Mouse (Mus musculus) granulocyte monocyte progenitor cell, adult 5-6 weeks (primary cell): Measurements from ENCODE around the gene Kcnip4. TPM values are rescaled to one million over a fixed set of nuclear protein-coding genes. Genes with fewer than 3 reads are reported as not detected.

ENCODE experiments used
- ATAC-seq: replicated peaks from 2 replicates; pipeline ENCODE4 v1.8.0; 2016; ENCODE audit warnings: mild to moderate bottlenecking, moderate TSS enrichment, inconsistent platforms; ENCODE audit not compliant: poor library complexity, severe bottlenecking
- total RNA-seq, 2 experiments: library from RNA; stranded (forward) in 1 of 2; stranded (reverse) in 1 of 2; fragments of 200-712, 200-1000 nt in 1 of 2; fragments of >200 nt in 1 of 2; fragmentation: Nextera tagmentation in 1 of 2; gene quantifications; 2 replicates each; pipeline ENCODE4 v1.2.3; 2014 to 2017

Gene Kcnip4
- total RNA-seq, 2 experiments from 2014 or later, result not detected

DNA sequence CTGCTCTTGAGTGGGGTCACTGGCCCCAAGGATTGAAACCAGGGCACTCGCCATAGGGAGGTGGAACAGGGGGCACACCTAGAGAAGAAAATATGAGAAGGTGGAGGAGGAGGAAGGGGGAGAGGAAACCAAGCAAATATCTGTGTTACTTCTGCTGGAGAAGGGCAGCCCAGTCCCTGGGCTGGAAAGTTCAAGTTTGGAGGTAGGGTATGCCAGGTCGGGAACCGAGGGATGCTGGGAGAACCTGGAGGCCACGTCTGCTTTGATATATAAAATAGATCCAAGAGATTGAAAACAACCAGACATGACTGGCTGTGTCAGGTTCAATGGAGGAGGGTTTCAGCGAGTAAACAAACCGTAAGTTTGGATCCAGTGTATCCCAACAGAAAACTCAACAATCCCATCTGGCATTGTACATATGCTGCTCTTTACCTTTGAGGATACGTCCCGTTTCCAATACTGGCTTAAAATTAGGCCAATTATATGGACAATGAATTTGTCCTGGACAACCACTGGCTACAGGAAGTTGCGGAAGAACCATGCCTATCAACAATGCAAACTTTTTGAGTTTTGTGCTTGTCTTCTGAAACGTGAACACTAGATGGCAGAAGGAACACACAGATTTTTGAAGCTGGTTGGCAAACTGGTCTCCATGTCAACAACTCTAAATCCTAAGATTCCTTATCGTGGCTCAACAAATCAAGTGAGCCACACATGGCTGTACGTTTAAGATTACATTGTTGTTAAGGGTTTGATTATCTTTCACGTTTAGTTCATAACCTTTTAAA is 155.9 kb downstream of the Kcnip4 start:
- ATAC-seq, result peak; percentile 42

DNA sequence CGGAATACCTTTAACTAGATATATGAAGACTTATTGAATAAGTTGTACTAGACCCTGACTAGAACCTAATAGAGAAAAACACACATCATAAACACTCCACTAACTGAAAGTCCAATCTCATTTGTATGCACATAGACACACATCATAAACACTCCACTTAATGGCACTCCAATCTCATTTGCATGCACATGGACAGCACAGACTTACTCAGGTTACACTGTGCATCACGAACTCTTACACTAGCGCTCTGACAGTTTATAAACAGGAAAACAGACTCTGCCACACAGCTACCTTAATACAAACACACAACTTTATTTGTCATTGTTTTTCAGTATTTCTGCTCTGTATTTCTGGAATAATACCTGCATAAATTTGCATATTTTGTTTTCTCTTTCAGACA is 168.3 kb downstream of the Kcnip4 start:
- no peak for ATAC-seq

DNA sequence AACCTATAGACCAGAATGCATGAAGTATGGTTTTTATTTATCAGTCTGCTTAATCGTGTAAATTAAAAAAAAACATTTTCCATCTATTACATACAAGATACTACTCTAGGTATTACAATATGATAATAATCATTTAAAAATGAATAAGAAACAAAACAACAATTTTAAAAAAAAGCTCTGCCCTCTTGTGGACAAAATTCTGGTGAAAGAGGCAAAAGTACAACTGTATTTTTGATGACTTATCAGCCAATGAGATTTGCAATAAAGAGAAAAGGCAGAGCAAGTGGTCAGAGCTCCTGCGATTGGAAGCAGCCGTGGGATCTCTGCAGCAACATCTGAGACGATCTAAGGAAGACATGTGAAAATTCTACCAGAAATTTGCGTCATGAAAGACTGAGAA is 172.6 kb downstream of the Kcnip4 start:
- no peak for ATAC-seq

GRCm38 (mm10) chr5:49350126-49350909 is 174.4 kb downstream of the Kcnip4 start:
- ATAC-seq, result peak; percentile 59

- ATAC-seq, result no peak
Observed at GRCm38 (mm10) chr5:49349541-49349940, 175.2 kb downstream of the Kcnip4 start.

- no peak for ATAC-seq
Observed at GRCm38 (mm10) chr5:49348511-49348910, 176.2 kb downstream of the Kcnip4 start.

GRCm38 (mm10) chr5:49344606-49345005 is 180.1 kb downstream of the Kcnip4 start:
- no peak for ATAC-seq

GRCm38 (mm10) chr5:49337164-49337563 is 187.5 kb downstream of the Kcnip4 start:
- ATAC-seq, result no peak

DNA sequence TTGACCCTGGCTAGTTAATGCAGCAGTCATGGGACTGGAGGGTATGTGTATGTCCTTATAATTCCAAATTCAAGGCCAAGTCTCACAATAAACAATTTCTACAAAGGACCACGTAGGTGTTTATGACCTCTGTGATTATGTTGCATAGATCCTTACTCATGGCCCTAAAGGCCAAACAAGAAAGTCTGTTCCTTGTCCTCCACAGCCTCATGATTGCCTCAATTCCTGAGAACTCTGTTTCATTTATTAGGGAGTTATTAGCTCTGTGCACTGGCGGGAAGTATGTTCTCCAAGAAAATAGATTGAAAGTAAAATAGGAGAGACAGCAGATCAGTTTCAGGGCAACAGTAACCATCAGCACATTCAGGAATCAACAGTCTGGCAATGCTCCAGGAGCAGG is 191.6 kb downstream of the Kcnip4 start:
- ATAC-seq, result no peak

DNA sequence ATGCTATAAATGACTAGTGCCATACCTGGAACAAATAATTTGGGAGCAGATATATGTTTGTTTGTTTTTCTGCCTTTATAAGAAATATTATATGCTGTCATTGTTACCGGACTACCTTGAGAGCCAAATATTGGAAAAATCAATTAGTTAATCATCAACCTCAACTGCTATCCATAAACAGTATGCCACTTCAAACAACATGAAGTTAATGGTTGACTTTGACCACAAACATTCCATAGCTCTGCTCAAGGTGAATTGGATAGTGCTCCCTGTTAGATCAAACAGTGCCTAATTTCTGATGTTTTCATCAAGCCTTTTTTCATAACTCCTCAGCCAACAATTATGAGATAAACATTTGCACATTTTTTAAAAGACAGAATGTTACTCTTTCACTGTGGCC is 195.7 kb downstream of the Kcnip4 start:
- ATAC-seq, result no peak

DNA sequence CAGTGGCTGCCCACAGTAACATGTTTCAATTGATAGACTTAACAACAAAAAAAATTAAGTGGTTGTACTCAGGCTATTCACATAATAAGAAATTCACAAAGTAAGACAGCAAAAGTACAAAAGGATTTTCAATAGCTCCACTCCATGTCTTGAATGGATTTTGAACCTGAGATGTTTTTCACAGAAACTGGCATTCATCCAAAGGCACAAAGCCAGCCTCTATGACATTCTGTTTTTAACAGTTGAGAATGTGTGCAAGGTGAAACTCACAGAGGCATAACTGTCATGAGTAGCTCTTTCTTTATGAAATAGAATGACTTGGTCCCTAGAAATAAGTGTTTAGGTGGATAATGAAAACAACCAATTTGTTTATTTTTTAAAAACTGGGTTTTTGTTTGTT is 206.0 kb downstream of the Kcnip4 start:
- ATAC-seq, result no peak

DNA sequence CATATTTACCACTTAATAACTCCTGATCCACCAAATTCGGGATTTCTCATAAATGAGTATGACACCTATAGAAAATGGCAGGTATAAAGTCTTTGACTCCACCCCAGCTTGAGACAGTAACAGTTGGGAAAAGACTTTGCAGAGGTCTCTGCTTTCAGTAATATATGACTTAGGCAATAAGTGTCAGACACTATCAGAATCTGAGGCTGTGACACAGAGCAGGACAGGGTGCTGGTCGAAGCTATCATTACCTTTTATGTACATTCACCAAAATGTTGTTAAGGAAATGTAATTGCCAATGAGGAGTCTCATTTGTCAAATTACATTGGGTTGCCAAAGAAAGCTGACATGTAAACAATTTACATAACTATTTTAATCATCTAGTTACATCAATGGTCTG is 206.8 kb downstream of the Kcnip4 start:
- no peak for ATAC-seq

GRCm38 (mm10) chr5:49306796-49307195 is 217.9 kb downstream of the Kcnip4 start:
- ATAC-seq, result no peak

GRCm38 (mm10) chr5:49305321-49305720 is 219.4 kb downstream of the Kcnip4 start:
- no peak for ATAC-seq

DNA sequence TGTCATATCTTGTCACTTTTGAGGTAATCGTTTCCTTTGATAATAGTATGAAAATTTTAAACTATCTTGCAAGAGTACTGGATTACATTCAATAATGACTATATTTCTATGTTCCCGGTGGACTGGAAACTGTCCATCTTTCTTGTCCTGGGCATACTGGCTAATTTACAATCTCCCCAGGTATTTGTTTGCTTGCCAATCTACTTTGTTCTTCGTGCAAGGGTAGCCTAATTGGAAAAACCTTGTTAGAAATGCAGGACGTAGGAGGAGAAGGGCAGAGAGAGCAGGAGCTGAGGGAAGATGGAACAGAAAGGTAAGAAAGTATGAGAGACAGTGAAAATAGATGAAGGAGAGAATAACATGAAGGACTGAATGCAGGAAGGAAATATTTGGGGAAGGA is 226.1 kb downstream of the Kcnip4 start:
- no peak for ATAC-seq

GRCm38 (mm10) chr5:49292421-49292820 is 232.3 kb downstream of the Kcnip4 start:
- ATAC-seq, result no peak

DNA sequence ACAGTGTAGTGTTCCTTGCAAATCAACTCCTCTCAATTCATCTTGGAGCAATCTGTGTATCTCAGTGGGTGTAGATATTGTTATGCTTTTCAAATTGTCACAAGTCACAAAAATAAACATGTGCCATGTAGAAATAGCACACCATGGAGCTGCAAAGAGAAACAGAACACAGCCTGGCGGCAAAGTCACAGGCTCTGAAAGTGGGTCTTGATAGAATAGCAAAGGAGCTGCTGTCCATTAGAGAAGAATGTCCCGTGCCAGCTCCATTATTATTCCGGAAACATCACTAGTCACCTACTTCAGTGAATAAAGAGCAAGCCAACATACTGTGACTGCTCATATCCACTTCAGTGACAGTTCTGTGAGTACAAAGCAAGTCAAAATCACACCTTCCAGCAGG is 232.9 kb downstream of the Kcnip4 start:
- ATAC-seq, result no peak

- no peak for ATAC-seq
Observed at GRCm38 (mm10) chr5:49285455-49286135, 239.1 kb downstream of the Kcnip4 start.

DNA sequence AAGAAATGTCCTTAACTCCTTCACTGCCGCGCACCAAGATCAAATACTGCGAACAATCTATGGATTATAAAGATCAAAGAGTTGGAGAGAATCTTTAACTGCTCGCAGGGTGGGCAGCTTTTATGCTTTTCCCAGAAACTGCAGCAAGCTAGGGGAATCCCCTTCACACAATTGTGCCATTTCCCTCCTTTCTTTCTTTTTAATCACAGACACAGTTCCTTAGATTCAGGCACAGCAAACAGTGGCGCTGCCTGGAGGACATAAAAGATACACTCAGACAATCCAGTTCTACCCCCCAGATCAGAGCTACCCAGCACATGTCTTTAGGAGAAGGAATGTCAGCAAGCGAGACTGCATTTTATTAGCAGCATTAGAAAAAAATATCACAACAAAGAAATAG is 239.9 kb downstream of the Kcnip4 start:
- no peak for ATAC-seq

GRCm38 (mm10) chr5:49283403-49283802 is 241.3 kb downstream of the Kcnip4 start:
- ATAC-seq, result no peak

DNA sequence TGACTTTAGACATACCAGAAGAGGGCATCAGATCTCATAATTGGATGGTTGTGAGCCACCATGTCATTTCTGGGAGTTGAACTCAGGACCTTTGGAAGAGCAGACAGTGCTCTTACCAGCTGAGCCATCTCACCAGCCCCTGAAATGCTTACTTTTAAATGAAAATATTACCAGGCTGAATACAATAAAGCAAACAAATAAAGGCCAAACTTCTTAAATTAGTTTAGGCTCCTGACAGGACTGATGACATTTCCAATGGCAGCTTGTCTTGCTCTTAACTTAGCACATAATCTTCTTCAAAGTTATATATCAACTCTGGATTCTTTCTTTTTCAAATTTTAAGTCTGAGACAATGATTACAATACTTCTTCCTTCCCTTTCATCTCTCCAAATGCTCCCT is 252.8 kb downstream of the Kcnip4 start:
- ATAC-seq, result no peak
